Mouse (Mus musculus): ENCODE results near the gene Vmn1r100. TPM values are rescaled to one million over a fixed set of nuclear protein-coding genes. Genes with fewer than 3 reads are reported as not detected.
"Not testable (repeated sequence)": the region's sequence is repeated elsewhere in the genome, so short reads cannot be mapped to it uniquely, and the experiment has no call there.

Vmn1r100 gene
- not detected in 2 replicates for polyA plus RNA-seq (2014; fragmentation: Nextera tagmentation; extraction: Ambion mirVana)

GRCm38 (mm10) chr7:20417642-20418041 lies at the start of gene Vmn1r100:
Vmn1r100 (plus strand) TSS chr7:20417942.
- H3K9me3 ChIP-seq (replicated peaks; ENCODE audit: control insufficient read depth, low read length); H3K4me3 ChIP-seq (ENCODE audit: low read depth, low read length); DNase-seq (ENCODE audit: low spot score); H3K27ac ChIP-seq (replicated peaks; ENCODE audit: low read depth, low read length); H3K36me3 ChIP-seq (replicated peaks; ENCODE audit: control insufficient read depth, insufficient read depth, low read depth, low read length); H3K4me2 ChIP-seq (ENCODE audit: low read depth, low read length); H3K27me3 ChIP-seq (ENCODE audit: control insufficient read depth, insufficient read depth, low read length); ATAC-seq (replicated peaks; ENCODE audit: insufficient number of reproducible peaks, low FRiP score, low TSS enrichment, low read depth); H3K9ac ChIP-seq (replicated peaks; ENCODE audit: low read length); H3K4me1 ChIP-seq (ENCODE audit: control insufficient read depth, insufficient read depth, low read length): not testable (repeated sequence)
- no CpG with 5 or more reads among the region's 3 CpGs for WGBS

- ATAC-seq (replicated peaks; ENCODE audit: insufficient number of reproducible peaks, low FRiP score, low TSS enrichment, low read depth); H3K9me3 ChIP-seq (replicated peaks; ENCODE audit: control insufficient read depth, low read length); H3K4me2 ChIP-seq (ENCODE audit: low read depth, low read length); H3K4me1 ChIP-seq (ENCODE audit: control insufficient read depth, insufficient read depth, low read length); H3K36me3 ChIP-seq (replicated peaks; ENCODE audit: control insufficient read depth, insufficient read depth, low read depth, low read length); H3K4me3 ChIP-seq (ENCODE audit: low read depth, low read length); H3K27ac ChIP-seq (replicated peaks; ENCODE audit: low read depth, low read length); H3K9ac ChIP-seq (replicated peaks; ENCODE audit: low read length); H3K27me3 ChIP-seq (ENCODE audit: control insufficient read depth, insufficient read depth, low read length); DNase-seq (ENCODE audit: low spot score): not testable (repeated sequence)
- WGBS = no CpG with 5 or more reads among the region's 1 CpGs
These were observed 42.4 kb upstream of the Vmn1r100 start, which contains the start of gene Gm5728 for GRCm38 (mm10) chr7:20375310-20375709. Gm5728 (minus strand) TSS chr7:20375410.

GRCm38 (mm10) chr7:20442493-20442892 lies 24.8 kb downstream of the Vmn1r100 start, which contains the start of gene Vmn1r101:
Vmn1r101 (minus strand) TSS chr7:20442593.
- H3K4me3 ChIP-seq (ENCODE audit: low read depth, low read length); H3K4me1 ChIP-seq (ENCODE audit: control insufficient read depth, insufficient read depth, low read length); H3K27me3 ChIP-seq (ENCODE audit: control insufficient read depth, insufficient read depth, low read length); H3K4me2 ChIP-seq (ENCODE audit: low read depth, low read length); H3K9ac ChIP-seq (replicated peaks; ENCODE audit: low read length); H3K9me3 ChIP-seq (replicated peaks; ENCODE audit: control insufficient read depth, low read length); H3K36me3 ChIP-seq (replicated peaks; ENCODE audit: control insufficient read depth, insufficient read depth, low read depth, low read length); DNase-seq (ENCODE audit: low spot score); ATAC-seq (replicated peaks; ENCODE audit: insufficient number of reproducible peaks, low FRiP score, low TSS enrichment, low read depth); H3K27ac ChIP-seq (replicated peaks; ENCODE audit: low read depth, low read length): not testable (repeated sequence)
- WGBS = no CpG with 5 or more reads among the region's 2 CpGs

Other genes with a start within 250 kb of the Vmn1r100 start
- gene Vmn1r94, start 249.6 kb upstream of the Vmn1r100 start, polyA plus RNA-seq (2014; fragmentation: Nextera tagmentation; extraction: Ambion mirVana) = not detected in 2 replicates
- gene Vmn1r95, start 224.2 kb upstream of the Vmn1r100 start, polyA plus RNA-seq (2014; fragmentation: Nextera tagmentation; extraction: Ambion mirVana) = not detected in 2 replicates
- gene Gm6164, start 212.3 kb upstream of the Vmn1r100 start, polyA plus RNA-seq (2014; fragmentation: Nextera tagmentation; extraction: Ambion mirVana) = not detected in 2 replicates
- gene Gm4498, start 184.1 kb upstream of the Vmn1r100 start, polyA plus RNA-seq (2014; fragmentation: Nextera tagmentation; extraction: Ambion mirVana) = not detected in 2 replicates
- not detected in 2 replicates for gene Gm5890, start 155.1 kb upstream of the Vmn1r100 start, polyA plus RNA-seq (2014; fragmentation: Nextera tagmentation; extraction: Ambion mirVana)
- gene Gm4133, start 83.9 kb upstream of the Vmn1r100 start, polyA plus RNA-seq (2014; fragmentation: Nextera tagmentation; extraction: Ambion mirVana) = not detected in 2 replicates
- gene Gm5728, start 42.5 kb upstream of the Vmn1r100 start, polyA plus RNA-seq (2014; fragmentation: Nextera tagmentation; extraction: Ambion mirVana) = not detected in 2 replicates
- gene Vmn1r101, start 24.7 kb downstream of the Vmn1r100 start, polyA plus RNA-seq (2014; fragmentation: Nextera tagmentation; extraction: Ambion mirVana) = not detected in 2 replicates
- not detected in 2 replicates for gene Gm10670, start 57.0 kb downstream of the Vmn1r100 start, polyA plus RNA-seq (2014; fragmentation: Nextera tagmentation; extraction: Ambion mirVana)
- not detected in 2 replicates for gene Vmn1r103, start 92.6 kb downstream of the Vmn1r100 start, polyA plus RNA-seq (2014; fragmentation: Nextera tagmentation; extraction: Ambion mirVana)
- not detected in 2 replicates for gene Vmn1r104, start 115.9 kb downstream of the Vmn1r100 start, polyA plus RNA-seq (2014; fragmentation: Nextera tagmentation; extraction: Ambion mirVana)
- gene Gm5726, start 127.8 kb downstream of the Vmn1r100 start, polyA plus RNA-seq (2014; fragmentation: Nextera tagmentation; extraction: Ambion mirVana) = not detected in 2 replicates
- not detected in 2 replicates for gene Gm4141, start 158.3 kb downstream of the Vmn1r100 start, polyA plus RNA-seq (2014; fragmentation: Nextera tagmentation; extraction: Ambion mirVana)
- gene Gm4513, start 181.1 kb downstream of the Vmn1r100 start, polyA plus RNA-seq (2014; fragmentation: Nextera tagmentation; extraction: Ambion mirVana) = not detected in 2 replicates

All from embryonic facial prominence, embryonic 11.5 days (tissue).